In genomic region chr10:53377096-53377495, GRCm38 (mm10) we compare ENCODE assay signal across 13 mouse cellular contexts. TPM values are rescaled to one million over a fixed set of nuclear protein-coding genes. Genes with fewer than 3 reads are reported as not detected.
DNase-seq lines count a peak whose midpoint lies in the region; ATAC-seq lines count a peak whose summit lies in the region.
"Had no signal": no experiment of that assay in that cellular context is flagged by ENCODE, and none has a peak within 500 bp of the region (broad histone marks: within the 10 kb centered on the region; RNA-seq: fewer than 3 reads in every experiment).

No protein-coding gene starts in this region.

- no peak for DNase-seq in forebrain, embryonic 11.5 days (ENCODE audit: low spot score)
- DNase-seq in left cerebral cortex, postnatal 4 days = peak; percentile 34
- no peak for DNase-seq in left cerebral cortex, adult 18-20 months (ENCODE audit: low spot score in 2 of 2)
- DNase-seq in brain, adult 2 months (ENCODE audit: low read depth, low spot score) = peak; percentile 59
- DNase-seq in thymus, adult 18-20 months = no peak
- DNase-seq in right cerebral cortex, adult 2 months (ENCODE audit: low spot score in 2 of 2) = no peak
- DNase-seq: gastrocnemius, postnatal 36 days; kidney, postnatal 4 days; right cerebral cortex, postnatal 4 days; thymus, postnatal 25 days had no signal

- 0 out of 2 replicates have a peak, but pooled peaks cover 4% of the 10 kb centered on the region for H3K36me3 ChIP-seq in forebrain, embryonic 13.5 days (ENCODE audit: poor library complexity, severe bottlenecking)
- H3K36me3 ChIP-seq in forebrain, embryonic 11.5 days (ENCODE audit: control insufficient read depth, insufficient read depth, low read length) = no peaks in the 10 kb centered on the region
- no peaks in the 10 kb centered on the region for H3K36me3 ChIP-seq in hindbrain, embryonic 15.5 days

- H3K9me3 ChIP-seq in forebrain, embryonic 13.5 days (replicated peaks) = 0 out of 2 replicates have a peak, but pooled peaks cover 4% of the 10 kb centered on the region
- H3K9me3 ChIP-seq in forebrain, embryonic 11.5 days (ENCODE audit: control insufficient read depth, low read length) = no peaks in the 10 kb centered on the region
- no peaks in the 10 kb centered on the region for H3K9me3 ChIP-seq in hindbrain, embryonic 15.5 days

- ATAC-seq in forebrain, embryonic 13.5 days = no peak
- ATAC-seq in forebrain, embryonic 11.5 days (replicated peaks; ENCODE audit: low FRiP score) = no peak
- ATAC-seq in hindbrain, embryonic 15.5 days (ENCODE audit: low FRiP score, low read depth) = no peak

- no peak overlapping the region for H3K27ac ChIP-seq in forebrain, embryonic 13.5 days
- H3K27ac ChIP-seq in forebrain, embryonic 11.5 days (ENCODE audit: low read depth, low read length) = no peak overlapping the region
- H3K27ac ChIP-seq in hindbrain, embryonic 15.5 days (replicated peaks) = no peak overlapping the region
- H3K27ac ChIP-seq: liver, embryonic 14.5 days had no signal

- peak overlapping the region; percentile 37 for H3K4me2 ChIP-seq in forebrain, embryonic 13.5 days
- H3K4me2 ChIP-seq in forebrain, embryonic 11.5 days (ENCODE audit: low read depth, low read length, severe bottlenecking) = no peak overlapping the region
- H3K4me2 ChIP-seq in hindbrain, embryonic 15.5 days = peak overlapping the region; percentile 33

- intact Hi-C loops in left cerebral cortex, postnatal 4 days (cut with DNase I) = no loop called here

- 0 out of 2 replicates have a peak overlapping the region, but pooled peaks have one; percentile 1 for H3K4me3 ChIP-seq in forebrain, embryonic 13.5 days
- H3K4me3 ChIP-seq in forebrain, embryonic 11.5 days (ENCODE audit: low read depth, low read length) = no peak overlapping the region
- H3K4me3 ChIP-seq in hindbrain, embryonic 15.5 days = no peak overlapping the region

- H3K27me3 ChIP-seq in forebrain, embryonic 13.5 days = no peaks in the 10 kb centered on the region
- no peaks in the 10 kb centered on the region for H3K27me3 ChIP-seq in forebrain, embryonic 11.5 days (ENCODE audit: control insufficient read depth, insufficient read depth, low read length)
- no peaks in the 10 kb centered on the region for H3K27me3 ChIP-seq in hindbrain, embryonic 15.5 days

- no peak overlapping the region for H3K9ac ChIP-seq in forebrain, embryonic 13.5 days
- no peak overlapping the region for H3K9ac ChIP-seq in forebrain, embryonic 11.5 days (ENCODE audit: low read length)
- H3K9ac ChIP-seq in hindbrain, embryonic 15.5 days = no peak overlapping the region
- H3K9ac ChIP-seq: liver, embryonic 14.5 days had no signal

- H3K4me1 ChIP-seq in forebrain, embryonic 13.5 days = peaks cover 29% of the 10 kb centered on the region
- H3K4me1 ChIP-seq in forebrain, embryonic 11.5 days (replicated peaks; ENCODE audit: control insufficient read depth, insufficient read depth, low read length) = no peaks in the 10 kb centered on the region
- peaks cover 23% of the 10 kb centered on the region for H3K4me1 ChIP-seq in hindbrain, embryonic 15.5 days (replicated peaks)

RNA-seq across cellular contexts. Expression of gene Cep85l, which starts 2.7 kb away (rescaled TPM):
- 5.6 and 5.9 TPM in 2 replicates for polyA plus RNA-seq in forebrain, embryonic 13.5 days (2015; fragmentation: Nextera tagmentation; extraction: Ambion mirVana)
- 4.8 and 5.5 TPM in 2 replicates for polyA plus RNA-seq in forebrain, embryonic 11.5 days (2014; fragmentation: Nextera tagmentation; extraction: Ambion mirVana)
- 10 to 100 TPM; 20.4 to 20.7 TPM for total RNA-seq in left cerebral cortex, postnatal 4 days (2021)
- total RNA-seq in left cerebral cortex, adult 18-20 months (2021) = 10 to 100 TPM; 20.1 to 22.1 TPM
- polyA plus RNA-seq in hindbrain, embryonic 15.5 days (2015; fragmentation: Nextera tagmentation; extraction: Ambion mirVana) = 5.0 TPM in 2 replicates

RNA-seq across cellular contexts. Expression of gene Pln, which starts 39.6 kb away (rescaled TPM):
- polyA plus RNA-seq in forebrain, embryonic 13.5 days (2015; fragmentation: Nextera tagmentation; extraction: Ambion mirVana) = 1.3 and 1.4 TPM in 2 replicates
- polyA plus RNA-seq in forebrain, embryonic 11.5 days (2014; fragmentation: Nextera tagmentation; extraction: Ambion mirVana) = 0.96 and 1.9 TPM in 2 replicates
- 1 to 10 TPM; 1.3 to 2.2 TPM for total RNA-seq in left cerebral cortex, postnatal 4 days (2021)
- total RNA-seq in left cerebral cortex, adult 18-20 months (2021) = 1 to 10 TPM in 1 of 2 experiments, under 1 TPM in 1; 0.91 to 1.5 TPM
- 1.2 and 1.3 TPM in 2 replicates for polyA plus RNA-seq in hindbrain, embryonic 15.5 days (2015; fragmentation: Nextera tagmentation; extraction: Ambion mirVana)

Comparison
In these comparisons a context has a peak if more than half of its experiments do, and no peak if none do; other contexts are left out.
1. DNase-seq: peak in left cerebral cortex, postnatal 4 days (single experiment) and brain, adult 2 months (single experiment); none in forebrain, embryonic 11.5 days (single experiment), left cerebral cortex, adult 18-20 months (0 of 2), thymus, adult 18-20 months (0 of 2) and right cerebral cortex, adult 2 months (0 of 2).